Mouse (Mus musculus) CD4-positive naive resting alpha-beta T cell, adult 57 days (primary cell): ENCODE results near the gene Chchd1. TPM values are rescaled to one million over a fixed set of nuclear protein-coding genes. Genes with fewer than 3 reads are reported as not detected.

Experiments used
- total RNA-seq: library from RNA; stranded (reverse); gene quantifications from one replicate; pipeline ENCODE4 v1.2.4, GENCODE M21; 2023

Chchd1 gene
- 36.5 TPM for total RNA-seq

DNA sequence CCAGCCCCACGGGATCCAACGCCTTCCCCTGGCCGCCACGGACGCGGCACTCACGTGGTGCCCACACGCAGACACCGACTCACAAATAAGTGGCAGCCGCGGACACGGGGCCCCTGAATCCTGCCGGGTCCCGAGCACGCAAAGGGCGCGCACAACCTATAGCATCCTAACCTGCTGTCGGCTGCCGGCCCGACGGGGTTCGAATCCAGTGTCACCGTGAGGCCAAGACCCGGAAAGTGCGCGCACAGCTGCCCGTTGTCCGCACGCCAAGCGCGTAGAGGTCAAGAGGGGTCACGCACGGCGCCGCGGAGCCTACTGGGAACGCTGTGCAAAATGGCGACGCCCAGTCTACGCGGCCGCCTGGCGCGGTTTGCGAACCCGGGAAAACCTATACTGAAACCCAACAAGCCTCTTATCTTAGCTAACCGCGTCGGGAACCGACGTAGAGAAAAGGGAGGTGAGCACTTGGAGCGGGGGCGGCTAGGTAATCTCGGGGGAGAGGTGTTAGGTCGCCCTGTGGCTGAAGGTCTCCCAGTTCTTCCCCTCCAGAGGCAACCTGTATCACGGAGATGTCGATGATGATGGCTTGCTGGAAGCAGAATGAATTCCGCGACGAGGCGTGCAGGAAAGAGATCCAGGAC is at the start of gene Chchd1:
TSS of gene Chchd1 (plus strand) at position 266 of the 641 bp plus-strand sequence.

GRCm38 (mm10) chr14:20656361-20656760 is 46.4 kb upstream of the Chchd1 start, which contains the start of gene Myoz1:
Gene Myoz1 (minus strand): TSS chr14:20656540.

DNA sequence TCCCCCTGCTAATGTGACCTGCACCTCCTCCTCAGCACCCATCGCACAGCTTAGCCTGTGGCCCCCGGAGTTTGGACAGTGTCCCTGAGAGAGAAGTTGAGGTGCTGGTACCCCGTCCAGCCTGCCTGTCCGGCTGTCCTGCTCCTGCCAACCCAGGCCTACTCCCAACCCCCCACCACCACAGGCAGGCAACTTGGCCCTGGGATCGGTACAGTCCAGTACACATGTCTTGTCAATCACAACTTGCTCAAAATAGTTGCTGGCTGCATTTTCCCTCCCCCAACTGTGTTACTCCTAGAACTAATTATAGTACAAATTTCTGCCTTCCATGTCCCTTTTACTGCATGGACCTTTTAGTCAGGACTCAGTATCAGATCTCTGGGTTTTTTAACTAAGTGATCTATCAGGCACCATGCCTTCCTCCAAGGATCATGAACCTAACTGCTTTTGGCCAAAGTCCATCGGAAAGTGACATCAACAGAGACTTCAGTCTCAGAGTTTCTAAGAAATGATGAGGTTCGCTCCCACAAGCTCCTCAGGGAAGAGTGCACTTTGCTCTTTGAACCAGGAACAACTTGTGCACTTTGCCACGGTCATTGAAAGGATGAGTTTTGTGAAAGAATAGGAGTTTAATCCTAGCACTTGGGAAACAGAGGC is 34.5 kb upstream of the Chchd1 start, which contains the start of gene Synpo2l:
TSS of gene Synpo2l (minus strand) at position 201 of the 657 bp plus-strand sequence.

GRCm38 (mm10) chr14:20674064-20674833 is 28.6 kb upstream of the Chchd1 start, which contains the start of gene Sec24c:
Gene Sec24c (plus strand): TSS chr14:20674308.

GRCm38 (mm10) chr14:20694884-20695760 is 7.7 kb upstream of the Chchd1 start, which contains the start of gene Fut11:
Gene Fut11 (plus strand): TSS chr14:20694968.

GRCm38 (mm10) chr14:20707201-20708190 is 4.7 kb downstream of the Chchd1 start, which contains the start of gene Zswim8:
Gene Zswim8 (plus strand): TSS chr14:20707552.

DNA sequence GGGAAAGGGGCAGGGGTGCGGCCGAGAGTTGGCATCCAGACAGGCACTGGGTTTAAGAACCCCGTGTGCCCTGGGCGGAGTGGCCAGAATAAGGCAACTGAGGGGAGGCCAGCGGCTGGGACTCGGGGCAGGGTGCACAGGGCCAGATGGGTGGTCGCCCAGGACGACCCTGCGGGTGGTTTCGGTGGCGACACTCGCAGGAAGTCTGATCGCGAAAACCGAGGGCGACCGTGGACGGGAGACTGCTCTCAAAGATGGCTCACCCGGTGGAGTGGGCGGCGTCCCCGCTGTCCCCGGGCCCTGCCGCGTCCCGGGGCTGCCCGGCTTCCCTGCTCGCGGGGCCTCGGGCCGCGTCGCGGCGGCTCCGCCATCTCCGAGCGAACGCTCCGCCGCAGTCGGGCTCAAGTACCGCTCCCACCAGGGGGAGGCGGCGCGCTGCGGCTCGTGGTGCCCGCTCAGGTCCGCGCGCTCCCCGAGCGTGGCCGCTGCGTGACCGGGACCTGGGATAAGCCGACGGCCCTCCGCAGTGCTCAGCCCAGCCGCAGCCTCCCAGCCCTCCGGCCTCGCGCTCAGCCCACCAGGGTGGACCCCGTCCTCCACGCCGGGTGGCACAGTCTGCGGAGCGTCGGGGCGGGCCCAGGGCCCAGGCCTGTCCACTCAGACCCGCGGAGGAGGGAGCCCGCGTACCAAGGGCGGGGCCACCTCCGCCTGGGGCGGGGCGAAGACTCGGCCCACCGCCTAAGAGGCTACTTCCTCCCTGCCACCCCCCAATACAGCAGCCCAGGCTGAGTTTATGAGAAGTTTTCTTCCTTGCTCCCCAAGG is 31.4 kb downstream of the Chchd1 start, which contains the start of gene Ndst2:
TSS of gene Ndst2 (minus strand) at position 611 of the 823 bp plus-strand sequence.

Other genes starting within 250 kb of the Chchd1 start
- gene Anxa7, start 222.9 kb upstream of the Chchd1 start, total RNA-seq: 33.3 TPM
- 9.3 TPM for gene Mss51, start 206.1 kb upstream of the Chchd1 start, total RNA-seq
- 92.8 TPM for gene Ppp3cb, start 156.4 kb upstream of the Chchd1 start, total RNA-seq
- 6.4 TPM for gene Usp54, start 61.9 kb upstream of the Chchd1 start, total RNA-seq
- gene Myoz1, start 46.5 kb upstream of the Chchd1 start, total RNA-seq: not detected
- gene Synpo2l, start 34.7 kb upstream of the Chchd1 start, total RNA-seq: not detected
- gene Sec24c, start 28.7 kb upstream of the Chchd1 start, total RNA-seq: 249 TPM
- 5.3 TPM for gene Fut11, start 8.0 kb upstream of the Chchd1 start, total RNA-seq
- 151 TPM for gene Zswim8, start 4.5 kb downstream of the Chchd1 start, total RNA-seq
- 50.9 TPM for gene Ndst2, start 31.6 kb downstream of the Chchd1 start, total RNA-seq
- 51.7 TPM for gene Camk2g, start 91.1 kb downstream of the Chchd1 start, total RNA-seq
- 0.44 TPM for gene Plau, start 133.7 kb downstream of the Chchd1 start, total RNA-seq
- gene Vcl, start 226.4 kb downstream of the Chchd1 start, total RNA-seq: 4.8 TPM